Mouse (Mus musculus) central nervous system, embryonic 18 days (tissue): Measurements from ENCODE around the gene Aida. TPM values are rescaled to one million over a fixed set of nuclear protein-coding genes. Genes with fewer than 3 reads are reported as not detected.

ENCODE experiments used
- polyA plus RNA-seq: library from polyadenylated mRNA; depleted of rRNA; stranded (reverse); fragments of >200 nt; gene quantifications from 2 replicates; pipeline ENCODE4 v1.2.3, GENCODE M21; 2012; rRNA removed

Gene Aida
- 109 TPM in 2 replicates for polyA plus RNA-seq

DNA sequence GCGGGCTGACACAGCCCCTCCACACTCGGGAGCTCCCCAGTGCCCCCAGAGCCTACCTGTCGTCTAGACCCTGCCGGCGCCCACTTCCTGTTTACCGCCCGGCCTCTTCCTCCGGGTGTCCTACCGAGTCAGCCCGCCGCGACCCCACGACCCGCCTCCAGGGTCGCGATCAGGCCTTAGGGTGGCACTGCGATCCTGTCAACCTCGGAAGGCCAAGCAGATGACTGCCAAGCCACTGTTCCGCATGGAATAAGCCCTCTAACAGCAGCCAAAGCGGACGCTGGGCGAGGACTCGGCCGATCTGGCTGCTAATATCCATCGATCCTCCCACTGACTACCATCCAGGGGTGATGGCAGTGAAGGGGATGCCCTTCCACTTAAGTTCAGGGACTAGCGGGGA lies at the start of gene Aida:
Gene Aida, plus strand, starts transcription at position 126 of the 400 bp plus-strand sequence.

GRCm38 (mm10) chr1:183296877-183297383 lies 540 bp downstream of the Aida start, which contains the start of gene Brox:
Gene Brox, minus strand, starts transcription at chr1:183297269.

DNA sequence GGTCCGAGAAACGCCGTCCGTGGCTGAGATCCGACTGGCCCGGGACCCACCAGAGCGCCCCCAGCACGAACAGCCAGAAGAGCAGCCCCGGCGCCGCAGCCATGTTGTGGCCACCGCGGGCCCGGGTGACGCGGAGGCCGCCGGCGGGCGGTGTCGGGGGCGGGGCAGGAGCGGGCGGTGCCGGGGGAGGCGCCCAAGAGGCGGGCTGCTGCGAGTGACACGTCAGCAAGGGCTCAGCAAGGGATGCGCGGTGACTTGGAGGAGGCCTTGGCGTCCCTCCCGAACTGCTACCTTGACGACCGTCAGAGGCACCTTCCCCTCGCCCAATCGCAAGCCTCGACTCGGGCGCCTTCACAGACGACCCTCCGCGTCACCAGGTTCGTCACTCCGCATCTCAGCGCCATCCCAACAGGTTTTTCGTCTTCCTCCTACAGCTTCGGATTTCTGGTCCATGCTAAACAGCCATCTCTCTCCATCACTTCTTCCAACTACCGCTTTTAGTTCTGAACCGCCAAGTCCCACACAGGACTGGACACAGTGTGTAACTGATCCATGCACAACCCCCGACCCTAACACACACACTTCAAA lies 73.1 kb downstream of the Aida start, which contains the start of gene Mia3:
Gene Mia3, minus strand, starts transcription at position 127 of the 588 bp plus-strand sequence.

Other genes starting within 250 kb of the Aida start
- gene Disp1, start 75.1 kb upstream of the Aida start, polyA plus RNA-seq, result 7.8 and 9.6 TPM in 2 replicates
- gene Brox, start 679 bp downstream of the Aida start, polyA plus RNA-seq, result 90.8 and 92.1 TPM in 2 replicates
- 102 and 109 TPM in 2 replicates for gene Mia3, start 73.0 kb downstream of the Aida start, polyA plus RNA-seq
- 26.4 and 27.8 TPM in 2 replicates for gene Taf1a, start 92.4 kb downstream of the Aida start, polyA plus RNA-seq
- gene Hhipl2, start 121.6 kb downstream of the Aida start, polyA plus RNA-seq, result 0.82 and 1.2 TPM in 2 replicates